In the genomic region with DNA sequence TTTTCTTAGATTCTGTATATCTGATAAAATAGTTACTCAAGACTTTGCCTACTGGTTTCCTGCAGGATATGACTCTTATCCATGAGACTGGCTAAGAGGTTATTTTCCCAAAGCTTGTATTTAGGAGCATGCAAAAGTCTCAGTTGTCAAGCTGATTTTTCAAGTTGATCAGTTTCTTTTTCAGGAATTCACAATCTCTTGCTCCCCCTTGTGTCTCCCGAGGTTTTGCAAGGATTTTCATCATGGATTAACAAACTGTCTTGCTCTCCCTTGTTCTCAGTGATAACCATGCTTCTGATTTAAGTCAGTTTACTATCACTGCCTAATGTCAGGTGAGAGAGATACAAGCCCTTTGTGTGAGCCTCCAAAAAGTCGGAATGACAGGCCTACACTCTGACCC, we compare ENCODE assay signal across 9 mouse cellular contexts. TPM values are rescaled to one million over a fixed set of nuclear protein-coding genes. Genes with fewer than 3 reads are reported as not detected.
DNase-seq lines count a peak whose midpoint lies in the region; ATAC-seq and TF ChIP-seq lines count a peak whose summit lies in the region.
"Had no signal": no experiment of that assay in that cellular context is flagged by ENCODE, and none has a peak within 500 bp of the region (broad histone marks: within the 10 kb centered on the region; RNA-seq: fewer than 3 reads in every experiment).

No protein-coding gene starts in this region.

- TF ChIP-seq EP300 in liver, postnatal 0 days (IDR thresholded peaks at IDR 0.05; ENCODE audit: low read depth) = no peak
- no peak for TF ChIP-seq EP300 in heart, postnatal 0 days (IDR thresholded peaks at IDR 0.05; ENCODE audit: low read depth)

- no peak overlapping the region for H3K27ac ChIP-seq in embryonic facial prominence, embryonic 11.5 days (replicated peaks; ENCODE audit: low read depth, low read length)
- no peak overlapping the region for H3K27ac ChIP-seq in embryonic facial prominence, embryonic 10.5 days (replicated peaks)
- H3K27ac ChIP-seq in liver, postnatal 0 days (ENCODE audit: low read depth) = no peak overlapping the region
- H3K27ac ChIP-seq in heart, postnatal 0 days (ENCODE audit: low read depth) = no peak overlapping the region
- no peak overlapping the region for H3K27ac ChIP-seq in thymus, adult 2 months (ENCODE audit: control insufficient read depth, insufficient read depth, low read length)
- H3K27ac ChIP-seq: embryonic facial prominence, embryonic 12.5 days had no signal

- TF ChIP-seq CTCF in liver, postnatal 0 days (IDR thresholded peaks at IDR 0.05; ENCODE audit: low read depth) = peak; percentile 48
- 0 out of 2 replicates have a peak, but pooled peaks have one; percentile 38 for TF ChIP-seq CTCF in heart, postnatal 0 days (IDR thresholded peaks at IDR 0.05; ENCODE audit: low read depth)
- TF ChIP-seq CTCF in thymus, adult 2 months (IDR thresholded peaks at IDR 0.05; ENCODE audit: borderline replicate concordance, control insufficient read depth, extremely low read depth, insufficient read depth, low read length, poor library complexity) = no peak

- H3K9ac ChIP-seq in embryonic facial prominence, embryonic 11.5 days (replicated peaks; ENCODE audit: low read length) = no peak overlapping the region
- H3K9ac ChIP-seq in liver, postnatal 0 days (replicated peaks) = no peak overlapping the region
- no peak overlapping the region for H3K9ac ChIP-seq in heart, postnatal 0 days (replicated peaks; ENCODE audit: low read depth, low read length)
- H3K9ac ChIP-seq: embryonic facial prominence, embryonic 12.5 days had no signal

- H3K9me3 ChIP-seq in embryonic facial prominence, embryonic 11.5 days (replicated peaks; ENCODE audit: control insufficient read depth, low read length) = no peaks in the 10 kb centered on the region
- H3K9me3 ChIP-seq in embryonic facial prominence, embryonic 10.5 days = no peaks in the 10 kb centered on the region
- no peaks in the 10 kb centered on the region for H3K9me3 ChIP-seq in liver, postnatal 0 days (ENCODE audit: low read length)
- no peaks in the 10 kb centered on the region for H3K9me3 ChIP-seq in heart, postnatal 0 days (replicated peaks; ENCODE audit: control insufficient read depth, low read length)
- H3K9me3 ChIP-seq: embryonic facial prominence, embryonic 12.5 days had no signal

- DNase-seq in embryonic facial prominence, embryonic 11.5 days (ENCODE audit: low spot score) = peak; percentile 23
- DNase-seq in embryonic facial prominence, embryonic 10.5 days (ENCODE audit: low spot score) = no peak
- no peak for DNase-seq in liver, postnatal 0 days
- no peak for DNase-seq in liver
- no peak for DNase-seq in heart, postnatal 0 days (ENCODE audit: low spot score)
- DNase-seq in retina, embryonic 14.5 days (ENCODE audit: low spot score) = peak; percentile 53
- DNase-seq in thymus, adult 2 months = no peak
- DNase-seq in testis, postnatal 14 days (ENCODE audit: low spot score) = no peak

- no peak overlapping the region for H3K4me3 ChIP-seq in embryonic facial prominence, embryonic 11.5 days (ENCODE audit: low read depth, low read length)
- H3K4me3 ChIP-seq in embryonic facial prominence, embryonic 10.5 days = no peak overlapping the region
- no peak overlapping the region for H3K4me3 ChIP-seq in liver, postnatal 0 days (ENCODE audit: low read depth, low read length)
- H3K4me3 ChIP-seq in heart, postnatal 0 days (ENCODE audit: low read depth, low read length) = no peak overlapping the region
- H3K4me3 ChIP-seq in thymus, adult 2 months (ENCODE audit: control insufficient read depth, insufficient read depth, low read length) = no peak overlapping the region
- H3K4me3 ChIP-seq: embryonic facial prominence, embryonic 12.5 days had no signal

- no peak overlapping the region for H3K4me2 ChIP-seq in embryonic facial prominence, embryonic 11.5 days (ENCODE audit: low read depth, low read length)
- no peak overlapping the region for H3K4me2 ChIP-seq in liver, postnatal 0 days (ENCODE audit: low read depth, low read length)
- H3K4me2 ChIP-seq in heart, postnatal 0 days (ENCODE audit: low read depth, low read length) = no peak overlapping the region
- H3K4me2 ChIP-seq: embryonic facial prominence, embryonic 12.5 days had no signal

- WGBS in embryonic facial prominence, embryonic 11.5 days = 43% methylated on average over 2 of the region's 2 CpGs
- 44% methylated on average over 2 of the region's 2 CpGs for WGBS in embryonic facial prominence, embryonic 10.5 days
- WGBS in liver, postnatal 0 days (ENCODE audit: insufficient replicate concordance) = 28% methylated on average over 2 of the region's 2 CpGs
- WGBS in heart, postnatal 0 days = 15% methylated on average over 2 of the region's 2 CpGs
- WGBS in thymus, adult 2 months = 55% methylated on average over 2 of the region's 2 CpGs

- no peak for ATAC-seq in embryonic facial prominence, embryonic 11.5 days (replicated peaks; ENCODE audit: insufficient number of reproducible peaks, low FRiP score, low TSS enrichment, low read depth)
- ATAC-seq in liver, postnatal 0 days = no peak
- ATAC-seq in heart, postnatal 0 days (ENCODE audit: insufficient read depth, low read depth) = no peak

- H3K4me1 ChIP-seq in embryonic facial prominence, embryonic 11.5 days (ENCODE audit: control insufficient read depth, insufficient read depth, low read length) = no peaks in the 10 kb centered on the region
- no peaks in the 10 kb centered on the region for H3K4me1 ChIP-seq in embryonic facial prominence, embryonic 10.5 days
- H3K4me1 ChIP-seq in liver, postnatal 0 days (ENCODE audit: insufficient read depth) = no peaks in the 10 kb centered on the region
- no peaks in the 10 kb centered on the region for H3K4me1 ChIP-seq in heart, postnatal 0 days (ENCODE audit: control insufficient read depth, insufficient read depth)
- H3K4me1 ChIP-seq in thymus, adult 2 months (replicated peaks; ENCODE audit: control insufficient read depth, insufficient read depth, low read length) = no peaks in the 10 kb centered on the region
- H3K4me1 ChIP-seq: embryonic facial prominence, embryonic 12.5 days had no signal

- TF ChIP-seq POLR2A in thymus, adult 2 months (IDR thresholded peaks at IDR 0.05; ENCODE audit: control insufficient read depth, extremely low read depth, insufficient read depth, low read length, poor library complexity) = no peak

- H3K36me3 ChIP-seq in embryonic facial prominence, embryonic 11.5 days (replicated peaks; ENCODE audit: control insufficient read depth, insufficient read depth, low read depth, low read length) = no peaks in the 10 kb centered on the region
- H3K36me3 ChIP-seq in embryonic facial prominence, embryonic 10.5 days (replicated peaks) = no peaks in the 10 kb centered on the region
- H3K36me3 ChIP-seq in liver, postnatal 0 days (replicated peaks; ENCODE audit: insufficient read depth, low read length) = no peaks in the 10 kb centered on the region
- H3K36me3 ChIP-seq in heart, postnatal 0 days (replicated peaks; ENCODE audit: control insufficient read depth, insufficient read depth, low read length) = no peaks in the 10 kb centered on the region
- no peaks in the 10 kb centered on the region for H3K36me3 ChIP-seq in thymus, adult 2 months (ENCODE audit: control insufficient read depth, insufficient read depth, low read length)
- H3K36me3 ChIP-seq: embryonic facial prominence, embryonic 12.5 days had no signal

- H3K27me3 ChIP-seq in embryonic facial prominence, embryonic 11.5 days (ENCODE audit: control insufficient read depth, insufficient read depth, low read length) = no peaks in the 10 kb centered on the region
- H3K27me3 ChIP-seq in embryonic facial prominence, embryonic 10.5 days (replicated peaks; ENCODE audit: low read depth, poor library complexity, severe bottlenecking) = no peaks in the 10 kb centered on the region
- H3K27me3 ChIP-seq in liver, postnatal 0 days (ENCODE audit: insufficient read depth, low read length) = no peaks in the 10 kb centered on the region
- no peaks in the 10 kb centered on the region for H3K27me3 ChIP-seq in heart, postnatal 0 days (ENCODE audit: control insufficient read depth, insufficient read depth, low read length)
- H3K27me3 ChIP-seq in thymus, adult 2 months (ENCODE audit: control insufficient read depth, insufficient read depth, low read length) = no peaks in the 10 kb centered on the region
- H3K27me3 ChIP-seq: embryonic facial prominence, embryonic 12.5 days had no signal

RNA-seq across cellular contexts. Expression of gene Gm17555, which starts 30.5 kb away (rescaled TPM):
- polyA plus RNA-seq in embryonic facial prominence, embryonic 11.5 days (2014; fragmentation: Nextera tagmentation; extraction: Ambion mirVana) = not detected in 2 replicates
- not detected in 2 replicates for polyA plus RNA-seq in embryonic facial prominence, embryonic 10.5 days (2016; fragmentation: Nextera tagmentation; extraction: Ambion mirVana)
- polyA plus RNA-seq in liver, postnatal 0 days (2015; fragmentation: Nextera tagmentation; extraction: Ambion mirVana) = not detected in 2 replicates
- total RNA-seq in heart, postnatal 0 days (2014; rRNA removed; ENCODE audit: low replicate concordance) = not detected in 2 replicates
- polyA plus RNA-seq in heart, postnatal 0 days (2015; fragmentation: Nextera tagmentation; extraction: Ambion mirVana) = not detected in 2 replicates
- not detected in 2 replicates for polyA plus RNA-seq in thymus, adult 2 months (2012; rRNA removed)
- polyA plus RNA-seq: embryonic facial prominence, embryonic 12.5 days had no signal

Comparison
In these comparisons a context has a peak if more than half of its experiments do, and no peak if none do; other contexts are left out.
1. DNase-seq: peak in embryonic facial prominence, embryonic 11.5 days (single experiment) and retina, embryonic 14.5 days (single experiment); none in embryonic facial prominence, embryonic 10.5 days (single experiment), liver, postnatal 0 days (single experiment), liver (single experiment), heart, postnatal 0 days (single experiment), thymus, adult 2 months (single experiment) and testis, postnatal 14 days (single experiment).